Mouse (Mus musculus) layer of hippocampus, adult 11-12 months (tissue): ENCODE data around the gene Impg1.

ENCODE experiments used
- DNase-seq: peaks from one replicate; pipeline ENCODE4 v3.0.0; 2022; ENCODE audit warnings: low spot score

The Impg1 gene

GRCm38 (mm10) chr9:80282426-80282825 lies 182.9 kb downstream of the Impg1 start:
- no peak for DNase-seq

- no peak for DNase-seq
Measured at GRCm38 (mm10) chr9:80280724-80281123, 184.6 kb downstream of the Impg1 start.

- DNase-seq = no peak
Measured at GRCm38 (mm10) chr9:80277770-80278169, 187.5 kb downstream of the Impg1 start.

GRCm38 (mm10) chr9:80277157-80277556 lies 188.1 kb downstream of the Impg1 start:
- no peak for DNase-seq

- DNase-seq = no peak
Measured at GRCm38 (mm10) chr9:80275772-80276134, 189.5 kb downstream of the Impg1 start.

GRCm38 (mm10) chr9:80275053-80275771 lies 190.1 kb downstream of the Impg1 start:
- DNase-seq = no peak

GRCm38 (mm10) chr9:80272951-80273350 lies 192.3 kb downstream of the Impg1 start:
- DNase-seq = no peak

GRCm38 (mm10) chr9:80269596-80269995 lies 195.7 kb downstream of the Impg1 start:
- no peak for DNase-seq

- no peak for DNase-seq
Measured at GRCm38 (mm10) chr9:80266507-80266906, 198.8 kb downstream of the Impg1 start.

GRCm38 (mm10) chr9:80266086-80266485 lies 199.2 kb downstream of the Impg1 start:
- no peak for DNase-seq
